Mouse (Mus musculus) erythroblast, embryonic 14.5 days (primary cell): ENCODE measurements around the gene Gm6525.

Experiments
- GATA1 ChIP-seq: IDR thresholded peaks from 2 replicates; pipeline ENCODE4 v1.6.1; 2012; ENCODE audit warnings: low read length, inconsistent platforms, mixed read lengths
- TAL1 ChIP-seq: IDR thresholded peaks from 3 replicates; pipeline ENCODE4 v1.6.1; 2012; ENCODE audit warnings: low read length, inconsistent platforms, mixed read lengths

- TF ChIP-seq GATA1 (no peak), TAL1 (no peak)
These were observed 4.4 kb upstream of the Gm6525 start for GRCm38 (mm10) chr3:84169393-84170005.
